Mouse (Mus musculus) cortical plate, adult 2 months (tissue): ENCODE measurements around the gene Colq.

ENCODE experiments used
- CTCF ChIP-seq: fragments of 200-500 bp; IDR thresholded peaks from 2 replicates; pipeline ENCODE4 v1.5.1; 2011; ENCODE audit warnings: mild to moderate bottlenecking, control low read depth, low read length; ENCODE audit not compliant: insufficient read depth; ENCODE audit errors: extremely low read depth
- POLR2A ChIP-seq: fragments of 200-500 bp; IDR thresholded peaks from 2 replicates; pipeline ENCODE4 v1.6.1; 2011; ENCODE audit warnings: mild to moderate bottlenecking, low read length, control low read depth; ENCODE audit not compliant: insufficient read depth; ENCODE audit errors: extremely low read depth

GRCm38 (mm10) chr14:31617204-31617603 is 26.1 kb upstream of the Colq start:
- TF ChIP-seq CTCF, result no peak
- TF ChIP-seq POLR2A, result no peak
